Mouse (Mus musculus) olfactory bulb, adult 2 months (tissue): Measurements from ENCODE around the gene Gm11020. TPM values are rescaled to one million over a fixed set of nuclear protein-coding genes. Genes with fewer than 3 reads are reported as not detected.
"Not testable (repeated sequence)": the region's sequence is repeated elsewhere in the genome, so short reads cannot be mapped to it uniquely, and the experiment has no call there.

Experiments
- H3K27ac ChIP-seq: fragments of 200-500 bp; 2 replicates; pipeline ENCODE4 v1.5.1; 2012; ENCODE audit warnings: low read depth, low read length; ENCODE audit not compliant: insufficient read depth
- H3K4me1 ChIP-seq: fragments of 200-500 bp; 2 replicates; pipeline ENCODE4 v1.6.1; 2012; ENCODE audit warnings: low read length; ENCODE audit not compliant: control insufficient read depth, insufficient read depth
- H3K4me3 ChIP-seq: fragments of 200-500 bp; 2 replicates; pipeline ENCODE4 v1.5.1; 2012; ENCODE audit warnings: mild to moderate bottlenecking, low read depth, low read length, moderate library complexity; ENCODE audit not compliant: insufficient read depth
- CTCF ChIP-seq: fragments of 200-500 bp; IDR thresholded peaks from 2 replicates; pipeline ENCODE4 v1.5.1; 2012; ENCODE audit warnings: low read depth, mild to moderate bottlenecking, low read length, moderate library complexity; ENCODE audit not compliant: insufficient read depth
- POLR2A ChIP-seq: fragments of 200-500 bp; IDR thresholded peaks from 2 replicates; pipeline ENCODE4 v1.6.1; 2012; ENCODE audit warnings: mild to moderate bottlenecking, low read depth, low read length, moderate library complexity; ENCODE audit not compliant: insufficient read depth
- WGBS: fragments of 180-500 bp; shearing (Covaris S2); methylation state at CpG from one replicate; pipeline ENCODE4 v1.1.7; 2018; 5-methylcytosine and 5-hydroxymethylcytosine counted together
- polyA plus RNA-seq: library from polyadenylated mRNA; stranded (reverse); fragments of >200 nt; gene quantifications from 2 replicates; pipeline ENCODE4 v1.2.4, GENCODE M21; 2012; ENCODE audit warnings: low replicate concordance; ENCODE audit not compliant: missing spikeins, insufficient read depth, insufficient read length

The Gm11020 gene
- not detected in 2 replicates for polyA plus RNA-seq

- H3K4me3 ChIP-seq, H3K4me1 ChIP-seq, H3K27ac ChIP-seq: not testable (repeated sequence)
- WGBS = 69% methylated on average over 11 of the region's 11 CpGs
Measured at GRCm38 (mm10) chr8:104321267-104321666, at the start of gene Gm11020. Gene Gm11020, plus strand, starts transcription at chr8:104321567.

- not testable (repeated sequence) for H3K27ac ChIP-seq, H3K4me1 ChIP-seq, H3K4me3 ChIP-seq
- WGBS = 92% methylated on average over 12 of the region's 12 CpGs
Measured at GRCm38 (mm10) chr8:104293081-104293480, 28.3 kb upstream of the Gm11020 start, which contains the start of gene Cmtm2a. Gene Cmtm2a, minus strand, starts transcription at chr8:104293181.

DNA sequence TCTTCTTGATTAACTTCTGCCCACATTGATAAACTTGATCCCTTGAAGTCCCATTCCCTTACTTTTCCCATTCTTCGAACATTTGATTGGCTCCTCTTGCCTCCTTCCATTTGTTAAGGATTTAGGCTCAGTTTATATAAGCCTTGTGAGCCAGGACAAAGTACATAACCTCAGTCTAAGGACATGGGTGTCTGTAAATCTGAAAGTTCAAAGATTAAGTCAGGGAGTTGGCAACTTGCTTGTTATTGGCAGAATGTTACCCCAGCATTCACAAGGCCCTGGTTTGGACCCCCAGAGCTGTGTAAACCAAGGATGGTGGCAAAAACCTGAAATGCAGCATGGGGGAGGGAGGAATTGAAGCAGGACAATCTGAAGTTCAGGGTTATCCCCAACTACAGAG, 27.0 kb upstream of the Gm11020 start:
- Histone ChIP-seq H3K4me3 (no peak overlapping the region), H3K4me1 (no peaks in the 10 kb centered on the region), H3K27ac (no peak overlapping the region)
- TF ChIP-seq POLR2A (no peak), CTCF (no peak)
- 86% methylated on average over 1 of the region's 1 CpGs for WGBS

DNA sequence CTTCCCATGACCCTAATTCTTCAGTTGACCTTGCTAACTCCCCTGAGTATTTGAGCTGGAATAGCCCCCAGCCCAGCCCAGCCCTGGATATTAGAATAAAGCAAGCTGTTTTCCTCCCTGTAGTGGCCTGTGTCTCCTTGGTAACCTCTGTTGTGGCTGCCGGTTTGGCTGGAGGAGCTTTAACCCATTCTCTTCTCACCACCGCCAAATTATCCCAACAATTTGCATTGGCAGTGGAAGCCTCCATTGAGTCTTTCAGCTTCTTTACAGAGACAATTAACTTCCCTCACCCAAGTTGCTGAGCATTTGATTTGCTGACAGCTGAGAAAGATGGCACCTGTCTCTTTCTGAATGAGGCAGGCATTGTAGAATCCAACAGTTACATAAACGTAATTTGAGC, 19.8 kb upstream of the Gm11020 start:
- H3K4me1 ChIP-seq, H3K27ac ChIP-seq, H3K4me3 ChIP-seq: not testable (repeated sequence)
- 30% methylated on average over 3 of the region's 3 CpGs for WGBS

DNA sequence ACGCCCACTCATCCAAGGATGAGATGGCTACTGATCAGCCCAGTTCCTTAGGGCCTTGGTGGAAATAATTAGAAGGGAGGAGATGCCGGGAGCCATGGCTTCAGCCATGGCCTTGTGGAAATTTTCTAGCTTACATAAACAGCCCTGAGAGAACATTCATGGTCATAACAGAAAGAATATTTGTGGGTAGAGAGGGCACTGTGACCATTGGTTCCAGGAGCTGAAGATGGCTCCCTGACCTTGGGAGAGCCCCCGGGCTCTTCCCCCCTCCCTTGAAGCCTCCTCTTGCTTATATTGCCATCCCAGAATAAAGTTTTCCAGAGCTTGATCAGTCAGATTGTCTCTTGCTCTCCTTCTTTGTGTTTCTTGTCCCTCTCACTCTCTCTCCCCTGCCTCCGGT, 18.8 kb upstream of the Gm11020 start:
- not testable (repeated sequence) for H3K4me3 ChIP-seq, H3K27ac ChIP-seq
- WGBS = 88% methylated on average over 4 of the region's 4 CpGs

DNA sequence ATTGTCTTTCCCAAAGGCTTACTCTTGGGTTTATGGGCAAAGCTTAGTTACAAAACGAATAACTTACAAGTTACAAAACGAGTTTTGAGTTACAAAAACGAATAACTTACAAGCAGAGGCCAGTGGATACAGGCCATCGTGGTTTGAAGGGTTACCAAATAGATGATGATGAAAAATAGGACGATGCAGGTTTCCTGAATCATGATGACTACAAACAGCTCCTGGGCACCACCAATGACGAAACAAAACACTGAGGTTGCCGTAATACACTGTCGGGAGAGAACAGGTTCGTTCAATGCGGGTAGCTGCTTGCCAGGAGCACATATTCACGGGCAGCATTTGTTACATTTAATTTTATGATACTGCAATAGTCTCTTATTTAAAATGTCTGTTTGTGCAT, 16.4 kb upstream of the Gm11020 start:
- 89% methylated on average over 11 of the region's 11 CpGs for WGBS

More for the DNA sequence above, 18.8 kb upstream of the Gm11020 start:
- H3K4me1 ChIP-seq = not testable (repeated sequence)

DNA sequence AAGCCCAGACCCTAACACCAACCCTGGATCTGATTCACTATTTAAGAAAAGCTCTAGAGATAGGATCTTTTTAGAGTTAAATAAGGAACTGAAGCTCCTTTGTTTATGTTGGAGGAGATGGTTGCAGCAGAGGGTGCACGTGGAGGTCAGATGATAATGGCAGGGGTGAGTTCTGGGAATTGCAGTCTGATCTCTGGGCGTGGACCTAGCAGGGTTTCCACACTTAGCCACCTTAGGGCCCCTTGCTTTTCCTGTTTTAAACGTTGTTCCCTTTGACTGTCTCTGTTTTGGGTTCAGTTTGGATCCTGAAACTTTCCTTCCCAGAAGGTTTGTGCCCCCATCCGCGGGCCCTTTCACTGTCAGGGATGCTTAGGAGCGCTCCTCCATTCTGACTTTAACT, 13.0 kb upstream of the Gm11020 start:
- H3K4me1 ChIP-seq, H3K4me3 ChIP-seq, H3K27ac ChIP-seq: not testable (repeated sequence)
- 77% methylated on average over 6 of the region's 6 CpGs for WGBS

More for the DNA sequence above, 16.4 kb upstream of the Gm11020 start:
- no peak for TF ChIP-seq CTCF
- no peak for TF ChIP-seq POLR2A
- no peaks in the 10 kb centered on the region for H3K4me1 ChIP-seq
- H3K27ac ChIP-seq = no peak overlapping the region
- H3K4me3 ChIP-seq = no peak overlapping the region

DNA sequence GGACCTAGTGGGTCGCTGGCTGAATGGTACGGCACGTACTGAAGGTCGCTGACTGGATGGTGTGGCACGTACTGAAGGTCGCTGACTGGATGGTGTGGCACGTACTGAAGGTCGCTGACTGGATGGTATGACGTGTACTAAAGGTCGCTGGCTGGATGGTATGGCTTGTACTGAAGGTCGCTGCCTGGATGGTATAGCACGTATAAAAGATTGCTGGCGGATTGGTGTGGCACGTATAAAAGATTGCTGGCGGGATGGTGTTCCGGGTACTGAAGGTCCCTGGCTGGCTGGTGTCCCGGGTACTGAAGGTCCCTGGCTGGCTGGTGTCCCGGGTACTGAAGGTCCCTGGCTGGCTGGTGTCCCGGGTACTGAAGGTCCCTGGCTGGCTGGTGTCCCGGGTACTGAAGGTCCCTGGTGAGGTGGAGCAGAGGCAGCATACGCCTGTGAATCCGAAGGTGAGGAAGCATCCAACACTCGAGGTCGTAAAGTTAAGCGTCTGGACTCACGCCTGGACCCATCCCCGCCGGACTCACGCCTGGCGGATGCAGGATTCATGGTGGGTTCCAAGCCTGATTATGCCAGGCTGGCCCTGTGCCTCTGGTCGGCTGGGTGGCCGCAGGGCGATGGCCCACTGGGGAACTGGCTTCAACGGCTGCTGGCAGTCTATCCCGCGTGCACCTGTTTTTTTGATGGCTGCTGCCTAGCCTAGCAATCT, 11.8 kb upstream of the Gm11020 start, which contains the start of the genes Gm45711 and Cmtm1:
Gene Gm45711 (minus strand): TSS at position 641 of the 715 bp plus-strand sequence.
Gene Cmtm1 (minus strand): TSS at position 705 of the 715 bp plus-strand sequence.
- WGBS = 84% methylated on average over 36 of the region's 36 CpGs
- not testable (repeated sequence) for H3K4me3 ChIP-seq, H3K4me1 ChIP-seq, H3K27ac ChIP-seq

- not testable (repeated sequence) for H3K4me1 ChIP-seq, H3K4me3 ChIP-seq, H3K27ac ChIP-seq
- 87% methylated on average over 3 of the region's 3 CpGs for WGBS
Measured at GRCm38 (mm10) chr8:104312023-104312422, 9.3 kb upstream of the Gm11020 start.

DNA sequence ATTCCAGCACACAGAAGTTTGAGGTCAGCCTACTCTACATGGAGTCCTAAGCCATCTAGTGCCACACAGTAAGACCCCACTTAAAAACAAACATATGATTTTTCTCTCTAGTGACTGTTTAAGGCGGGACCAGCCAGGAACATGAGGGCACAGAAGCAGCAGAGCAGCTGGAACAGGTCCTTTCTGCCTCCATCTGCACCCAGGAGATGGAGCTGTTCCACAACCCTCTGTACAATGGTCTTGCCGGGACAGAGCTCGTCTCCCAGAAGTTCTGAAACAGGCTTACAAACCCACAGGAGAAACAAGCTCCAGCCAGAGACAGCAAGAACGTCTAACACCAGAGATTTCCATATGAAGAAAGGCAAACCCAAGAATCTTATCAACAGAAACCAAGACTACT, 8.1 kb upstream of the Gm11020 start:
- WGBS = 49% methylated on average over 4 of the region's 4 CpGs
- Histone ChIP-seq H3K27ac (no peak overlapping the region), H3K4me1 (no peaks in the 10 kb centered on the region), H3K4me3 (no peak overlapping the region)
- no peak for TF ChIP-seq CTCF
- no peak for TF ChIP-seq POLR2A

DNA sequence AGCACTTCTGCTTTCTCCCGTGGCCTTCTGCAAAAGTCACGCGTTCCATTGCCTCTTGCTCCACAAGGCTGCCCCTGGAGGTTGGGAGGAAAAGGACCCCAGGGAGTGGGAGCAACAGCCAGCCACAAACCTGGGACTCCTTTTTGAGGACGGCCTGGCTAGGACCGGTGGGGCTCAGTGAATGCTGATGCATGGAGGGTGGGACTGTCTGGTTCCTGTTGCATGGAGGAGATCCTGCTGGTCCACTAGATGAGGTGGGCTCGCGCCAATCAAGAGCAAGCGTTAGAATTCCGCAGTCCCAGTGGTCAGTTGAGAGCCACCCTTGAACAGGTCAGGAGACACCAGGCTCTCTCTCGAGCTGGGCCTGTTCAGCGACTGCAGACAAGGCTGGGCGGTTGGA, 563 bp downstream of the Gm11020 start, which contains the start of gene Cmtm2b:
Gene Cmtm2b (plus strand): TSS at position 301 of the 400 bp plus-strand sequence.
- H3K4me1 ChIP-seq, H3K4me3 ChIP-seq, H3K27ac ChIP-seq: not testable (repeated sequence)
- 90% methylated on average over 12 of the region's 12 CpGs for WGBS
